Mouse (Mus musculus) CD4-positive helper T cell, adult 2 months (primary cell): ENCODE data around the gene Gp9.

ENCODE experiments used
- DNase-seq: peaks from one replicate; pipeline ENCODE4 v3.0.0-alpha.2; 2012; ENCODE audit warnings: low read depth, missing footprints, low spot score

The Gp9 gene

GRCm38 (mm10) chr6:87809651-87810161, 31.8 kb downstream of the Gp9 start:
- DNase-seq, result no peak

GRCm38 (mm10) chr6:87810311-87810710, 32.4 kb downstream of the Gp9 start:
- no peak for DNase-seq

- DNase-seq, result peak; percentile 87
These were observed 33.1 kb downstream of the Gp9 start for GRCm38 (mm10) chr6:87810713-87811669.

GRCm38 (mm10) chr6:87811675-87812338, 33.9 kb downstream of the Gp9 start, which contains the start of gene Rab43:
Gene Rab43, minus strand, starts transcription at chr6:87812164.
- peak; percentile 93 for DNase-seq

- no peak for DNase-seq
These were observed 34.8 kb downstream of the Gp9 start for GRCm38 (mm10) chr6:87812656-87813055.

GRCm38 (mm10) chr6:87814486-87814885, 36.6 kb downstream of the Gp9 start:
- DNase-seq, result no peak

GRCm38 (mm10) chr6:87820366-87820765, 42.5 kb downstream of the Gp9 start:
- no peak for DNase-seq
